Mouse (Mus musculus) forebrain, embryonic 10.5 days (tissue): ENCODE data around the gene Lipc. TPM values are rescaled to one million over a fixed set of nuclear protein-coding genes. Genes with fewer than 3 reads are reported as not detected.

Experiments
- DNase-seq: peaks from one replicate; pipeline ENCODE4 v3.0.0-alpha.2; 2017; ENCODE audit warnings: low spot score; ENCODE audit errors: extremely low spot score
- H3K27ac ChIP-seq: fragments of 300-500 bp; sonication (generic); 2 replicates; pipeline ENCODE4 v1.5.1; 2016; ENCODE audit warnings: mild to moderate bottlenecking
- H3K27me3 ChIP-seq: fragments of 300-500 bp; sonication (generic); 2 replicates; pipeline ENCODE4 v1.6.1; 2016; ENCODE audit warnings: mild to moderate bottlenecking; ENCODE audit not compliant: poor library complexity, severe bottlenecking
- H3K36me3 ChIP-seq: fragments of 300-500 bp; sonication (generic); replicated peaks from 2 replicates; pipeline ENCODE4 v1.6.1; 2016; ENCODE audit warnings: mild to moderate bottlenecking, moderate library complexity
- H3K4me1 ChIP-seq: fragments of 300-500 bp; sonication (generic); 2 replicates; pipeline ENCODE4 v1.6.1; 2016
- H3K4me3 ChIP-seq: fragments of 300-500 bp; sonication (generic); 2 replicates; pipeline ENCODE4 v1.5.1; 2016; ENCODE audit warnings: mild to moderate bottlenecking, moderate library complexity
- H3K9me3 ChIP-seq: fragments of 300-500 bp; sonication (generic); 2 replicates; pipeline ENCODE4 v1.6.1; 2016; ENCODE audit warnings: mild to moderate bottlenecking, moderate library complexity
- WGBS: fragments of 180-500 bp; shearing (Covaris S2); methylation state at CpG from one replicate; pipeline ENCODE4 v1.1.7; 2016; 5-methylcytosine and 5-hydroxymethylcytosine counted together
- polyA plus RNA-seq: library from polyadenylated mRNA; unstranded; fragments of >200 nt; fragmentation: Nextera tagmentation; extraction: Ambion mirVana; gene quantifications from 2 replicates; pipeline ENCODE4 v1.2.1, GENCODE M21; 2016

Gene Lipc
- polyA plus RNA-seq, 1 experiment from 2014 or later, result not detected

DNA sequence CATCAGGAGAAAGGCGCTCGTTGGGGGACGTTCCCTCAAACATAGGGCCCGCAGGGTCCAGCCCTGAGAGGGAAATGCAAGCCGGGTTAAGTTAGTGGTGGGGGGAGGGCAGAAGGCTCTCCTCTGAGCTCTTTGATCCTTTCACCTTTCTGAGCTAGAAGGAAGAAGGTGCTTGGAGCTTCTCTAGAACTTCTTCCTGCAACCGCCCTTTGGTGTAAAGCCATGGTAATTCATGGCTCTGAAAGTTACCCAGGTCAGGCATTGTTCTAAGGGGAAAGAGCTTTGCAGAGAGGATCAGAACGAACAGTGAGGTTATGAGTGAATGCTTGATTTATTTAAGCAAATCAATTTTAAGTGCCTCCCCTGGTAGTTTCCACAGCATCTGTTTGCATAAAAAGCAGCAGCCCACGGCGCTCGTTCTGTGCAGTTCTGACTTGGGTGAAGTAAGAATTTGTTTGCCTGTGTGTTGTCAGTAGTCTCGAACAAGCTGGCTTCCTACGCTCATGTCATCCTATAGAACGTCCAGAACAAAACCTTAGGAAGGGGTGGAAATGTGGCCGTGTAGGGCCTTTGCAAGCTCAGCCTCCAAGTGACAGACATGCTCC, 135.2 kb downstream of the Lipc start:
- peaks cover 24% of the 10 kb centered on the region for H3K4me1 ChIP-seq
- H3K36me3 ChIP-seq, result no peaks in the 10 kb centered on the region
- no peak overlapping the region for H3K4me3 ChIP-seq
- 74% methylated on average over 14 of the region's 14 CpGs for WGBS
- H3K9me3 ChIP-seq, result no peaks in the 10 kb centered on the region
- H3K27me3 ChIP-seq, result no peaks in the 10 kb centered on the region
- DNase-seq, result no peak
- peak overlapping the region; percentile 30; the same call in 1 of the 2 replicates for H3K27ac ChIP-seq

DNA sequence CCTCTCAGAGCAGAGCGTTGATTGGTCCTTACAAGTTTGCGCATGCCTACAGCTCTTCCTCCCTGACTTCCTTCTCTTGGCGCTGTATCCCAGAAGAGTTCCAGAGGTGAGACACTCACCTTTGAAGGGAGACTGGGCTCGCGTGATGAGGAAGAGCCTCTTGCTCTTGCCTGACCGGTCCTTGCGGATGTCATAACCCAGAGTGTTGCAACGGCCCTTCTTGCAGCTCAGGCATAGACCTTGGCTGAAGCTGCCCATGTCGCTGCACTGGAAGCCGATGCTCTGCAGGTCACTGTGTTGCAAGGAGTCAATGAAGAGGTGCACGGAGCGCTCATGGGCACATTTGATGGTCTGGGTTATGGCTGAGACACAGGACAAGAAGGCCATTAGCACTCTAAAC, 139.5 kb downstream of the Lipc start:
- WGBS, result 96% methylated on average over 12 of the region's 12 CpGs
- Histone ChIP-seq H3K27ac (no peak overlapping the region), H3K36me3 (no peaks in the 10 kb centered on the region), H3K4me1 (peaks cover 44% of the 10 kb centered on the region), H3K9me3 (no peaks in the 10 kb centered on the region), H3K27me3 (no peaks in the 10 kb centered on the region), H3K4me3 (no peak overlapping the region)
- DNase-seq, result no peak

DNA sequence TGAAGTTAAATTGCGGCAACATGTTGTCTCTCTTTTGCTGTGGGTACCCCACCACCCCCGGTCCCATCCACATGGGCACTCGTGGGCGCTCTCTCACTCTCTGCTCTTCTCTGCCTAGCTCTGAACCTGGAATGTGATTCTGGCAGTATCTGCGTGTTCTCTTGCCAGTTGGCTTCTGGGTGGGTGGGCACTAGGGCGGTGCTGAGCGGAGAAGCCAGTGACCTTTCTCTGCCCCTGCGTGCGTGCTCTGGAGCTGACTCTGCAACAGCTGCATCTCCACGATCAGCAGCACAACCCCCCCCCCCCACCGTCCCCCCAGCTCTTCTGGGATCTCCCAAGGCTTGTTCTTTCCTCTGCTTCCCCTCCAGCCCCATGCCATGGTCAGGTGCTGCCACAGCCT, 144.3 kb downstream of the Lipc start:
- no peak for DNase-seq
- 0 out of 2 replicates have a peak overlapping the region, but pooled peaks have one; percentile 26 for H3K27ac ChIP-seq
- peaks cover 22% of the 10 kb centered on the region for H3K4me1 ChIP-seq
- no peaks in the 10 kb centered on the region for H3K27me3 ChIP-seq
- H3K36me3 ChIP-seq, result no peaks in the 10 kb centered on the region
- WGBS, result 76% methylated on average over 11 of the region's 11 CpGs
- no peak overlapping the region for H3K4me3 ChIP-seq
- no peaks in the 10 kb centered on the region for H3K9me3 ChIP-seq

DNA sequence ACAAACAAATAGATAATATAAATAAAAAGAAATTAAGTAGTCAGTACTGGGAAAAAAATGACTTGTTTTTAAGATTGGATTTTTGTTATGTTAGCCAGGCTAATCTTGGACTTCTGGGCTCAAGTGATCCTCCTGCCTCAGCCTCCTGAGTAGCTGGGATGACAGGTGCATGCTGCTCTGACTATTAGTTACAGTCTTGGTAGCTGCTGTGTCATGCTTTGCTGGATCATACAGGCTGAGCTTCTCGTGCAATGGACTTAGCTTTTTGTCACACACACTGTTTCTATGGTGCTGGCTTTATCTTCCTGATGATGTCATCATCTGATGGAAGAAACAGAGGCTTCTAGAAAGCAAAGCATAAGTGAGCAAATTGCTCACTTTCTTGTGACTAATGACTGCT, 146.0 kb downstream of the Lipc start:
- Histone ChIP-seq H3K27ac (no peak overlapping the region), H3K36me3 (no peaks in the 10 kb centered on the region), H3K27me3 (no peaks in the 10 kb centered on the region), H3K9me3 (no peaks in the 10 kb centered on the region), H3K4me3 (no peak overlapping the region), H3K4me1 (peaks cover 24% of the 10 kb centered on the region)
- WGBS, result 88% methylated on average over 1 of the region's 1 CpGs
- no peak for DNase-seq

DNA sequence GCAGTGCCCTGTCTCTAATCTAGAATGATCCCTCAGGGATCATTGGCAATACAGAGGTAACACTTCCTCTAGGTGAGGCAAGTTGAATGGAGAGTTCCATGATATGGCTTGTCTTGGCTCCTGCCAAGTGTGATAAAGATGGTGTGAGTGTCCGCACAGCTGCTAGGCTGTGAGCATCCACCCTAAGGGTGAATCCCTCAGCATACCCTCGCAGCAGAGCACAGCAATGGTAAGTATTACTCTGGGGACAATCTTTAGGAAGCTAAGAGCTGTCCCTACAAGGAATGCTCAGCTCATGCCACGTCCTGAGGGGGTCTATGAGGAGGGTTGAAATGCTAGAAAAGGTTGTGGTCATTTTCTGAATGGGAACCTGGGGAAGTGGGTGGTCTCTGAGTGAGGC, 149.2 kb downstream of the Lipc start:
- WGBS, result 79% methylated on average over 3 of the region's 3 CpGs

DNA sequence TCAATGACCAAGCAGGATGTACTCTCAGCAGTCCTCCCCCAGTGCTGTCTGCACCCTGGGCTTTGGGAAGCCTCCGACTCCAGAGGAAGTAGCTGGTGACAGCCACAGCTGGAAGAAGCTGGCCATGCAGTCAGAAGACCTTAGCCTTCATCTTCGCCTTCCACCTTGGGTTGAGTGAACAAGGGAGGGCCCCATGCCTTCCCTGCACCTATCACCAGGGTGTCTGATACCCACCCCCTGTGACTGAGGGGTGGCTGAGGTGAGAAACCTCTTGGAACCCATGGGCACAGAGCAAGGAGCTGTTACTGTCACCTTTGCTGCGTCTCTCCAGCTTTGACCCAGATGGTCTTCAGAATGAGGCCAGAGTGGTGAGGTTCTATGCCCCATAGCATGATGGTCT, 150.3 kb downstream of the Lipc start:
- WGBS, result 82% methylated on average over 3 of the region's 3 CpGs
- H3K4me3 ChIP-seq, result no peak overlapping the region
- no peaks in the 10 kb centered on the region for H3K9me3 ChIP-seq
- DNase-seq, result no peak
- H3K36me3 ChIP-seq, result no peaks in the 10 kb centered on the region
- peaks cover 9% of the 10 kb centered on the region for H3K4me1 ChIP-seq
- H3K27ac ChIP-seq, result 0 out of 2 replicates have a peak overlapping the region, but pooled peaks have one; percentile 30
- no peaks in the 10 kb centered on the region for H3K27me3 ChIP-seq

More for the DNA sequence above, 149.2 kb downstream of the Lipc start:
- no peaks in the 10 kb centered on the region for H3K27me3 ChIP-seq
- H3K27ac ChIP-seq, result no peak overlapping the region
- no peaks in the 10 kb centered on the region for H3K36me3 ChIP-seq
- H3K4me3 ChIP-seq, result no peak overlapping the region
- H3K9me3 ChIP-seq, result no peaks in the 10 kb centered on the region
- peaks cover 12% of the 10 kb centered on the region for H3K4me1 ChIP-seq
- no peak for DNase-seq

DNA sequence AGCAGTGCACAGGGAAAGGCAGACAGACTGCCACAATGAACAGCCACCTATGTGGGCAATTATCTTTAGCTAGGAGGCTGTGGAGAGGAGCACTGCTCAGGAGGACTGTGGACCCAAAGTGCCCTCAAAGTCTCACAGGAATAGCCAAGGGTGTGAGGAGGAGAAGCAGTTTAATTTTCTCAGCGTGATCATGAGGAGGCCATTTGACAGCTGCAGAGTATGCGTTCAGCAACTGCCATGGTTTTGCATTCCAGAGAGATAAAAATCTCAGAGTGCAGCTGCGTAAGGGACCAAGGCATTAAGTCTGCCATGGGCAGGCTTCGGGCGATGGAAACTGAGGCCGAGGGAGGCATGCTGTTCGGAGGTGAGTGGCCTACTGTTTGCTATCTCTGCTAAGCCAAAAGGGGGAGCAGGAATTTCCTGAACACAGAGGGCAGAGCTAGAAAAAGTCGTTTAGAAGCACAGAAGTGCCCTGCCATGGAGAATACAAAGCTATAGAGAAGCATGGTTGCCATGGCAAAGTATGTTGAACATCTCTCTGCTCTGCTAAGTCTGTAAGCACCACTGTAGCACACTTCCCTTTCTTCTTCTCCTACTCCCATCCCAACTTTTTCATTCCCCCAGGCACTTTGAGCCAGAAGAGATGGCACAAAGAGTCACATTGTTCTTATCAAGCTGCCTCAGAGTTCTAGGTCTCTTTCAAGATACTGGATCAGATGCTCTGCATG, 151.3 kb downstream of the Lipc start:
- Histone ChIP-seq H3K4me1 (peaks cover 9% of the 10 kb centered on the region), H3K27ac (no peak overlapping the region), H3K36me3 (no peaks in the 10 kb centered on the region), H3K27me3 (no peaks in the 10 kb centered on the region), H3K4me3 (no peak overlapping the region), H3K9me3 (no peaks in the 10 kb centered on the region)
- DNase-seq, result no peak
- WGBS, result 72% methylated on average over 8 of the region's 8 CpGs

DNA sequence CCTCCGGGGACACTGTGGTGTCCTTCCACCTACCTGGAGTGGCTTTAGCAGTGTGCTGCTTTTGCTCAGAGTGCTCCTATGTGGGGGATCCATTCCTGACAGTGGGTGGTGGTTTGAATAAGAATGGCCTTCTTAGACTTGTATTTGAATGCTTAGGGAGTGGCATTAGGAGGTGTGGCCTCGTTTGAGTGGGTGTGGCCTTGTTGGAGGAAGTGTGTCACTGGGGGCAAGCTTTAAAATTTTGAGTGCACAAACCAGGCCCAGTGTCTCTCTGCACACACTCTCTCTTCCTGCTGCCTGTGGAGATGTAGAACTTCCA, 156.6 kb downstream of the Lipc start:
- Histone ChIP-seq H3K4me1 (peaks cover under 1% of the 10 kb centered on the region; the same call in 1 of the 2 replicates), H3K36me3 (no peaks in the 10 kb centered on the region), H3K27me3 (no peaks in the 10 kb centered on the region), H3K4me3 (no peak overlapping the region), H3K27ac (no peak overlapping the region), H3K9me3 (no peaks in the 10 kb centered on the region)
- WGBS, result 57% methylated on average over 2 of the region's 2 CpGs
- DNase-seq, result no peak

DNA sequence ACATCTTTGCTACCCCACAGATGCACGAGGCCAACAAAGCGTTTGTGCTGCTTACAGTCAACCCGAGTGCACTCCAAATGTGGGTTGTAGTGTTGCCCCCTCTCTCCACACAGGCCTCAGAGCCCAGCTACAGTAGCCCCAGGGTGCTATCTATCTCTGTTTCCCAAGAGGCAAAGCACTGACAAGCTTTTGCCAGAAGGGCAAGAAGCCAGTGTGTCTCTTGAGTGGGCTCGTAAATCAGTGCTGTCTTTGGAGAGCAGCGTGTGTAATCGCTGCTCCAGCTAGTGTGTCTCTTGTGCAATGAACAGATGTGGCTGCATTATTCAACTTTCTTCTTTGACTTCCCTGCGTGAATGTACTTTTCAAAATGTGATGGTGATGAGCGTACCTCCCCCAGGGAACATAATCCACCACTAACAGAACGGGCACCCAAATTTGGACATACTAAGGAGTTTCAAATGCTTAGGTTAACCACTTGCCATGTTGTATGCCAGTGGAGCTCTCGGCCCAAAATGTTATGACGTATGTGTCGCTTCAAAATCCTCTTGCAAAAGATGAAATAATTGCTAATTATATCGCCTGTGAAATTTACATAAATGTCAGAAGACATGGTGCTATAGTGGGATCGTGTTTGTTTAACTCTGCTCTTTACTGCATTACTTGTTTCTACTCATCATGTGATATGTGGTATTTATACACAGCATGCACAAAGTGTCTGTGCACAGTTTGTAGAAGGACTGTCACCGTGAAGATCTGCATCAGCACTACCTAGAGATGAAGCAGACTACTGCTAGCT, 157.2 kb downstream of the Lipc start:
- Histone ChIP-seq H3K9me3 (no peaks in the 10 kb centered on the region), H3K4me1 (no peaks in the 10 kb centered on the region), H3K27me3 (no peaks in the 10 kb centered on the region), H3K4me3 (no peak overlapping the region), H3K27ac (no peak overlapping the region), H3K36me3 (no peaks in the 10 kb centered on the region)
- DNase-seq, result no peak
- 87% methylated on average over 15 of the region's 15 CpGs for WGBS

DNA sequence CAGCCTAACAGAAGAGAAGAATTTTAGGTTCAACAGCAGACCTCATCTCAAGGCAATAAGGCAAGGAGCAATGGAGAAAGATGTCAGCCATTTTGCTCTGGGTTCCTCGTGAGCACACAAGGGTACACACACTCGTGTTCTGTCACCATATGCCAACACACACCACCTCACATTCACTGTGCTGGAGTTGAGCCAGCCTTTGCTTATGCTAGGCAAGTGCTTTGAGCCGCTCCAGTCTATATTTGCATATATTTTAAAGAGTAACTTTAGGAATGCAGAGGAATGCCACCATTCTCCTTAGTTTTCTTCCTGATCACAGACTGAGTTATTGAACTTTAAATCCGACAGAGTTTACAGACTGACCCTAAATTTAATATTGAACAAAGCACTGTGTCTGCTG, 161.4 kb downstream of the Lipc start:
- Histone ChIP-seq H3K9me3 (no peaks in the 10 kb centered on the region; the same call in 1 of the 2 replicates), H3K4me1 (no peaks in the 10 kb centered on the region), H3K36me3 (no peaks in the 10 kb centered on the region), H3K4me3 (no peak overlapping the region), H3K27me3 (no peaks in the 10 kb centered on the region), H3K27ac (no peak overlapping the region)
- WGBS, result 88% methylated on average over 4 of the region's 4 CpGs
- no peak for DNase-seq

DNA sequence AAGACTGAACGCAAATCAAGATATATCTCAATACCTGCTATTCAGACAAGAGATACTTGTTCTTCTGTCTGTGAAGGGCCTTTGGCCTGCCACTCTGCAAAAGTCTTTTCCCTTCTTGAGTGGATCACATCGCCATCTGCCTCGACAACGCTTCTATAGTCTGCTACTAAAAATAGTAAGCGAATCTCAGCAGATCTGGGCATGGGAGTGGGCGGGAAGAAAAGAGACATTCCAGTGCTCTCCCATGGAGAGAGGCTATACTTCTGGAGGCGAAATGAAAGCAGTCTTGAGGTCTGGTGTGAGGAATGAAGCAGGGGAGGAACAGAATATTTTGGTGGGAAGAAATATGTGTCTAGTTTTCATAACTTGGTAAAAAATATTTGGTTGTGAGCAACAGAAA, 163.3 kb downstream of the Lipc start:
- no peaks in the 10 kb centered on the region for H3K27me3 ChIP-seq
- H3K9me3 ChIP-seq, result no peaks in the 10 kb centered on the region; the same call in 1 of the 2 replicates
- H3K27ac ChIP-seq, result no peak overlapping the region
- H3K4me3 ChIP-seq, result no peak overlapping the region
- no peaks in the 10 kb centered on the region for H3K36me3 ChIP-seq
- H3K4me1 ChIP-seq, result no peaks in the 10 kb centered on the region
- DNase-seq, result no peak
- 89% methylated on average over 7 of the region's 7 CpGs for WGBS

DNA sequence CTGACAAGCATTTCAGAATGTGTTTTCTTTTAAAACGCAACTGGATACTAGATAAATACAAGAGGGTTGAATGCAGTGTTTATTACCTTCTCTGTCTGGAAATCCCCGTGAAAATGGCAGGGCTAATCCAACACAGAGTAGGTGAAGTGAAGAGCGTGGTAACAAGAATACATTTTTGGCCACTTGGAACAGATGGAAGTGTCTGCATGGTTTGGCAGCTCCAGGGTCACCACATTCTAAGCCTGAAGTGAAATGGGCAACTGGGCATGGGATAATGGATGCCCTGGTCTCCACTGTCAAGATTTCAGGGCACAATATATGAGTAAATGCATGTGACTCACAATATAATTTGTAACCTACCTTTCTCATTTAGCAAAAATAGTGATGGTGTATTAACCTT, 169.8 kb downstream of the Lipc start:
- Histone ChIP-seq H3K27ac (no peak overlapping the region), H3K27me3 (no peaks in the 10 kb centered on the region), H3K9me3 (no peaks in the 10 kb centered on the region), H3K4me3 (no peak overlapping the region), H3K4me1 (peaks cover 2% of the 10 kb centered on the region), H3K36me3 (peaks cover 25% of the 10 kb centered on the region)
- no peak for DNase-seq
- 76% methylated on average over 3 of the region's 3 CpGs for WGBS

DNA sequence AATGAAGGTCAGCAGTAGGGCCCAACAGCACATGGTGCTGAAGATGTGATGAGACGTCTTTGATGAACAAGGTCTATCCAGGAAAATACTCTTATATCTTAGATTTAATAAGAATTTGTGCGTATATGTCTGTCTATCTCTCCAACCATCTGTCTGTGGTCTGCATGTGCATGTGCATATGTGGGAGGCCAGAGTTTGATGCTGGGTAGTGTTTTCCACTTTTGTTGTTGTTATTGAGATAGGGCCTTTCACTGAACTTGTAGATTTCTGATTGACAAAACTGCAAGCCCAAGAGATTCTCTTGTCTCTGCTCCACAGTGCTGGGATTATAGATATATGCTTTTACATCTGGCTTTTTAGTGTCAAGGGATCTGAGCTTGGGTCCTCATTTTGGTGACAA, 176.5 kb downstream of the Lipc start:
- Histone ChIP-seq H3K4me3 (no peak overlapping the region), H3K36me3 (peaks cover 49% of the 10 kb centered on the region), H3K4me1 (peaks cover 7% of the 10 kb centered on the region), H3K27ac (no peak overlapping the region), H3K9me3 (no peaks in the 10 kb centered on the region), H3K27me3 (no peaks in the 10 kb centered on the region)
- 94% methylated on average over 2 of the region's 2 CpGs for WGBS
- DNase-seq, result no peak
